Mouse (Mus musculus) heart, adult 2 months (tissue): ENCODE data around the gene Arhgef39. TPM values are rescaled to one million over a fixed set of nuclear protein-coding genes. Genes with fewer than 3 reads are reported as not detected.

Experiments
- DNase-seq, 2 experiments: peaks; one replicate each; pipeline ENCODE4 v3.0.0; 2021
- H3K27ac ChIP-seq: fragments of 200-600 bp; 2 replicates; pipeline ENCODE4 v1.8.1; 2022
- H3K27me3 ChIP-seq: fragments of 200-500 bp; 2 replicates; pipeline ENCODE4 v1.6.1; 2012; ENCODE audit warnings: mild to moderate bottlenecking, low read length, inconsistent platforms, mixed read lengths; ENCODE audit not compliant: control insufficient read depth, insufficient read depth
- H3K36me3 ChIP-seq: fragments of 200-500 bp; 2 replicates; pipeline ENCODE4 v1.6.1; 2012; ENCODE audit warnings: low read length, inconsistent platforms; ENCODE audit not compliant: control insufficient read depth, insufficient read depth
- H3K4me1 ChIP-seq: fragments of 200-500 bp; 2 replicates; pipeline ENCODE4 v1.6.1; 2011; ENCODE audit warnings: low read length; ENCODE audit not compliant: control insufficient read depth, insufficient read depth
- H3K4me3 ChIP-seq: fragments of 200-600 bp; 2 replicates; pipeline ENCODE4 v1.8.1; 2022
- H3K79me2 ChIP-seq: fragments of 200-500 bp; replicated peaks from 2 replicates; pipeline ENCODE4 v1.6.1; 2012; ENCODE audit warnings: mild to moderate bottlenecking, inconsistent platforms, low read length, moderate library complexity, mixed read lengths; ENCODE audit not compliant: control insufficient read depth, insufficient read depth
- H3K9ac ChIP-seq: fragments of 200-500 bp; 2 replicates; pipeline ENCODE4 v1.6.1; 2012; ENCODE audit warnings: low read depth, mild to moderate bottlenecking, control low read depth, inconsistent platforms, low read length, mixed read lengths
- CTCF ChIP-seq: fragments of 200-600 bp; IDR thresholded peaks from 2 replicates; pipeline ENCODE4 v1.8.1; 2022; ENCODE audit warnings: antibody characterized with exemption, mild to moderate bottlenecking, moderate library complexity
- EP300 ChIP-seq: fragments of 200-500 bp; IDR thresholded peaks from 2 replicates; pipeline ENCODE4 v1.6.1; 2011; ENCODE audit warnings: low read depth, low read length, control low read depth; ENCODE audit not compliant: insufficient read depth
- POLR2A ChIP-seq: fragments of 200-500 bp; IDR thresholded peaks from 2 replicates; pipeline ENCODE4 v1.6.1; 2011; ENCODE audit warnings: mild to moderate bottlenecking, low read depth, low read length, control low read depth; ENCODE audit not compliant: insufficient read depth
- WGBS: fragments of 180-500 bp; shearing (Covaris S2); methylation state at CpG from one replicate; pipeline ENCODE4 v1.1.7; 2018; 5-methylcytosine and 5-hydroxymethylcytosine counted together
- intact Hi-C: fragments of 180-260 bp; cut with DNase I; formaldehyde crosslinking; loops from one replicate; pipeline ENCODE4 v1.15.1; 2025
- polyA plus RNA-seq: library from polyadenylated mRNA; depleted of rRNA; stranded (reverse); fragments of >200 nt; gene quantifications from 2 replicates; pipeline ENCODE4 v1.2.3, GENCODE M21; 2012
- total RNA-seq, 2 experiments: library from RNA; stranded (reverse); gene quantifications; 2 replicates each; pipeline ENCODE4 v1.2.3; 2021

Gene Arhgef39
- total and polyA plus RNA-seq, 3 experiments: 0.30 to 1.7 (median 0.31) TPM

DNA sequence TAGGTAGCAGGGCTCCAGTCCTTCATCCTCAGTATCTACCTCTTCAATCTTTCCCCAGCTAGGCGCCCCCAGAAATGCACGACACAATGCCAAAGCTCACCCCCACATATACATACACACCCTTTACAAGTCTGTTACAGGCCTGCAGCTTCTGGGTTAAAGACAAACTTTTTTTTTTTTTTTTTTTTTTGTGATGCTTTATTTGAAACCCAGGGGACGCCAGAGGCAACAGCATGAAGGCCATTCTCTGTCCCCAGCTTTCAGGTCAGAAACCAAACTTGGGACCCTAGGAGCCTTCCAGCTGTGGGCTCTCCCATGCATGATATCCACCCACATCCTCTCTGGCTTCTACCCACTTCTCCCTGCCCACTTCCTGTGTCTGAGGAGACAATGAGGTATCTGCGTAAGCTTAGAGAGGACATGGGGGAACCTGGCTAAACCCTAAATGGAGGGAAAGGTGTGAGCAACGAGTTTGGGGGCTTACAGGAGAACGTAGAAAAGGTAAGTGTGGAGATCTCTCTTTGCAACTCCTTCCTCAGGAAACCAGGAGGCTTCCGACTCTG, 17.5 kb downstream of the Arhgef39 start:
- no peak overlapping the region for H3K9ac ChIP-seq
- H3K27ac ChIP-seq: no peak overlapping the region
- no peaks in the 10 kb centered on the region for H3K79me2 ChIP-seq
- TF ChIP-seq POLR2A: no peak
- TF ChIP-seq EP300: no peak
- no peak for TF ChIP-seq CTCF
- no peaks in the 10 kb centered on the region; the same call in 1 of the 2 replicates for H3K4me1 ChIP-seq
- H3K4me3 ChIP-seq: no peak overlapping the region
- H3K36me3 ChIP-seq: no peaks in the 10 kb centered on the region
- intact Hi-C loops: loop anchor here (5.0 kb wide), 1 partner anchor 215 kb away; the partner anchor contains the start of gene Atp8b5
- 60% methylated on average over 7 of the region's 7 CpGs for WGBS
- DNase-seq: no peak
- H3K27me3 ChIP-seq: no peaks in the 10 kb centered on the region

DNA sequence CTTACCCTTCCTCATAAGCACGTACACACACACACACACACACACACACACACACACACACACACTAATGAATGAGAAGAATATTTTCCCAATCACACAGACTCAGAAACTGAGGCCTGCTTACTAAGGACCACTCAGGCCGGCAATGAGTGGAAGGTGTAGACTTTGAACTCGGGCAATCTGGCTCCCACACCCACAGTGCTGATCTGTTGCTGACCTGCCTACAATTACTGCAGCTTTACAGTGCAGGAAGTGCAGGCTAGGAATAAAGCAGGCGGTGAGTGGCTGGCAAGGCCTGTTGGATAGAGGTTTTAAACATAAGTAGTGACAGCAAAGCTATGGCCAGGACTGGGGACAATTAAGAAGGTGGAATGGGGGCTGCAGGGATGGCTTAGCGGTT, 18.5 kb downstream of the Arhgef39 start:
- Histone ChIP-seq H3K79me2 (no peaks in the 10 kb centered on the region), H3K36me3 (no peaks in the 10 kb centered on the region), H3K9ac (no peak overlapping the region), H3K27ac (no peak overlapping the region), H3K27me3 (no peaks in the 10 kb centered on the region), H3K4me1 (no peaks in the 10 kb centered on the region; the same call in 1 of the 2 replicates), H3K4me3 (no peak overlapping the region)
- no peak for DNase-seq
- no peak for TF ChIP-seq CTCF
- TF ChIP-seq POLR2A: no peak
- no peak for TF ChIP-seq EP300
- intact Hi-C loops: loop anchor here (5.0 kb wide), 1 partner anchor 214 kb away; the partner anchor contains the start of gene Atp8b5
- 91% methylated on average over 5 of the region's 5 CpGs for WGBS

DNA sequence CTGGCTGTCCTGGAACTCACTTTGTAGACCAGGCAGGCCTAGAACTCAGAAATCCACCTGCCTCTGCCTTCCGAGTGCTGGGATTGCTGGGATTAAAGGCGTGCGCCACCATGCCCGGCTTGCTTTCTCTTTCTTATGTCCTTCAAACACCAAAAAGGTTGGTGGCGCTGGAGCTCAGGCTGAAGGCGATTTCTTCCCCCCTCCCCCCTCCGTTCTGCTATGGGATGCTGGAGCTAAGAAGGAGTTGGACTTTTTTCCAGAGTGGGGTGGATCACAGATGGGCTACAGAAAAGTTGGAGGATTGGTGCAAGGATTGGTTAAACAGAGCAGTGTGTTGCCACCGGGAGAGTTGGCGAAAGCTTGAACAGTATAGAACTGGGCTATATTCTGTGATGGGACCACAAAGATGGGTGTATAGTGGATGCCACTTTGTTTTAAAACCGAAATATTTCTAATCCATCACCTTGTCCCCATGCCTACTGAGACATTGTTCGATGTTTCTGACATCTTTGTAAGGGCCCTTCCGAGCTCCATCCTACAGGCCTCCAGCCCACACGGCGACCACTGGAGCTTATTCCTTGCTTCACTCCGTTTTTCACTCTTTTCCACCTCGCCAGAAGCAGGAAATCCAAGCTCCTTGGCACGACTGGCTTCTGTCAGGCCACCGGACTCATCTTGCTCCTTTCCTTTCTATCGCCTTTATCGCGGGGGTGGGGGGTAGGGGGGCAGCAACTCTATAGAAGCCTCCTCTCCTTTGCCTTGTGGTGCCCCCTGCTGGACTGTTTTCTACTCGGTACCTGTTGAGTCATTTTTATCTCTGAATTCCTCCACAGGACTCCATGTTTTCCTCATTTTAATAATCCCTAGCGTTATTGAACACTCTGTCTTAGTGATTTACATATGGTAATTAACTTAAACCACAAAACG, 20.3 kb downstream of the Arhgef39 start:
- peak; percentile 63 to 70 for DNase-seq
- intact Hi-C loops: loop anchor here (2.0 kb wide), 1 partner anchor 36 kb away; no protein-coding TSS in a partner anchor
- Histone ChIP-seq H3K27me3 (no peaks in the 10 kb centered on the region), H3K9ac (peak overlapping the region; percentile 40; the same call in 1 of the 2 replicates), H3K4me3 (no peak overlapping the region), H3K27ac (peak overlapping the region; percentile 88), H3K4me1 (no peaks in the 10 kb centered on the region; the same call in 1 of the 2 replicates), H3K36me3 (no peaks in the 10 kb centered on the region), H3K79me2 (no peaks in the 10 kb centered on the region)
- WGBS: 48% methylated on average over 24 of the region's 24 CpGs
- TF ChIP-seq CTCF (peak; percentile 70), EP300 (no peak), POLR2A (no peak)

DNA sequence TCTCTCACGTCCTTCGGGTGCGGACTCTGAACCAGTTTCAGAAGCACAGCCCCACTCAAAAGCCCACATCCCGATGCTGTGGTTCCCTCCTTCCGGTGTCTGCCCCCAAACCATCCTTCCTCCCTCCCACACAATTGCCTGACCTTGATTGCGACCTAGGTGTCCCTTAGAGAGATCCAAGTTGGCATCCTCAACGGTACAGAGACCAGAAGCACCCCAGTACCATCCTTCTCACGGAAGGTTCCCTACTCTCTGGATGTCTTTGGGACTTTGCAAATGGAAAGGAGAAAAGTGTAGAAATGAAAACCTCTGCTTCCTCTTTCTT, 21.0 kb downstream of the Arhgef39 start:
- peak overlapping the region; percentile 88 for H3K27ac ChIP-seq
- no peaks in the 10 kb centered on the region for H3K27me3 ChIP-seq
- H3K36me3 ChIP-seq: no peaks in the 10 kb centered on the region
- peak overlapping the region; percentile 56 for H3K9ac ChIP-seq
- no peaks in the 10 kb centered on the region; the same call in 1 of the 2 replicates for H3K4me1 ChIP-seq
- H3K79me2 ChIP-seq: no peaks in the 10 kb centered on the region
- TF ChIP-seq EP300: no peak
- no peak for TF ChIP-seq CTCF
- TF ChIP-seq POLR2A: no peak
- DNase-seq: no peak
- 32% methylated on average over 8 of the region's 8 CpGs for WGBS
- intact Hi-C loops: loop anchor here (2.0 kb wide), 1 partner anchor 36 kb away; no protein-coding TSS in a partner anchor
- H3K4me3 ChIP-seq: peak overlapping the region; percentile 47

DNA sequence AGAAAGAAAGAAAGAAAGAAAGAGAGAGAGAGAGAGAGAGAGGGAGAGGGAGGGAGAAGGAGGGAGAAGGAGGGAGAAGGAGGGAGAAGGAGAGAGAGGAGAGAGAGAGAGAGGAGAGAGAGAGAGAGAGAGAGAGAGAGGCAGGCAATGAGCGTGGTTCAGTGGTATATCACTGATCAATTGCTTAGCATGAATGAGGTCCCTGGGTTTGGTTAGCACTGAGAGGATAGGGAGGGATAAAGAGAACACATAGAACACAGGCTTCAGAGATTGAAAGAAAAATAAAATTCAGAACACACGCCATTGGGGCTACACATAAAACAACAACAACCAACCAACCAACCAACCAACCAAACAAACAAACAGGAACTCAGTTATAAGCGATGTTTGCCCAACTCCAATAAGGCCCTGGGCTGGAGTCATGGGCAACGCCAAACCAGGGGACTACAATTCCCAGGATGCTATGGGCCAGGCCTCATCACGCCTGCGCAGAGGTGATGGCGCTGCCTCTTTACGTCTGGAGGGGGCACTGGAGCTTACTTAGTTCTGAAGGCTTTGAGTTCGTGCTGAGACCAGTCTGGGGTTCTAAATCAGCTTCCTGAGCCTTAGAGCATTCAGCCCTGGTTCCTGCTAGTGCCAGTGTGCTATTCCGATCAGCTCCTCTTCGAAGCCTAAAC, 21.5 kb downstream of the Arhgef39 start:
- Histone ChIP-seq H3K9ac (peak overlapping the region; percentile 56), H3K27me3 (no peaks in the 10 kb centered on the region), H3K4me1 (no peaks in the 10 kb centered on the region; the same call in 1 of the 2 replicates), H3K4me3 (peak overlapping the region; percentile 47), H3K79me2 (no peaks in the 10 kb centered on the region), H3K36me3 (no peaks in the 10 kb centered on the region), H3K27ac (peak overlapping the region; percentile 88)
- DNase-seq: peak; percentile 89 to 90
- intact Hi-C loops: loop anchor here (2.0 kb wide), 1 partner anchor 35 kb away; no protein-coding TSS in a partner anchor
- peak; percentile 80 for TF ChIP-seq CTCF
- TF ChIP-seq POLR2A: peak; percentile 75
- TF ChIP-seq EP300: peak; percentile 50; the same call in 1 of the 2 replicates
- WGBS: 17% methylated on average over 11 of the region's 11 CpGs
